Mouse (Mus musculus) gastrocnemius, adult 18-20 months (tissue): ENCODE data around the gene Mtch1. TPM values are rescaled to one million over a fixed set of nuclear protein-coding genes. Genes with fewer than 3 reads are reported as not detected.

ENCODE experiments used
- DNase-seq: peaks from one replicate; pipeline ENCODE4 v3.0.0; 2021; ENCODE audit warnings: low spot score
- total RNA-seq, 2 experiments: library from RNA; stranded (reverse); gene quantifications; 2 replicates each; pipeline ENCODE4 v1.2.3; 2021

Gene Mtch1
- total RNA-seq, 2 experiments from 2014 or later = 80.1 to 88.4 TPM

- DNase-seq = no peak
These were observed 35.7 kb downstream of the Mtch1 start for GRCm38 (mm10) chr17:29312082-29312481.

GRCm38 (mm10) chr17:29311602-29312001, 36.1 kb downstream of the Mtch1 start:
- no peak for DNase-seq

- DNase-seq = peak; percentile 52
These were observed 37.6 kb downstream of the Mtch1 start for GRCm38 (mm10) chr17:29310056-29310623.

GRCm38 (mm10) chr17:29305871-29306270, 41.9 kb downstream of the Mtch1 start:
- DNase-seq = no peak

GRCm38 (mm10) chr17:29305058-29305806, 42.5 kb downstream of the Mtch1 start:
- peak; percentile 53 for DNase-seq

- peak; percentile 69 for DNase-seq
These were observed 43.2 kb downstream of the Mtch1 start for GRCm38 (mm10) chr17:29304376-29305057.

GRCm38 (mm10) chr17:29303856-29304255, 43.9 kb downstream of the Mtch1 start:
- DNase-seq = no peak

GRCm38 (mm10) chr17:29303087-29303486, 44.6 kb downstream of the Mtch1 start:
- no peak for DNase-seq

- peak; percentile 41 for DNase-seq
These were observed 45.6 kb downstream of the Mtch1 start for GRCm38 (mm10) chr17:29302149-29302548.

GRCm38 (mm10) chr17:29301421-29301820, 46.3 kb downstream of the Mtch1 start:
- DNase-seq = no peak

- DNase-seq = no peak
These were observed 46.8 kb downstream of the Mtch1 start for GRCm38 (mm10) chr17:29300926-29301325.

- DNase-seq = no peak
These were observed 48.5 kb downstream of the Mtch1 start for GRCm38 (mm10) chr17:29299282-29299681.

GRCm38 (mm10) chr17:29297813-29298212, 49.9 kb downstream of the Mtch1 start:
- DNase-seq = no peak

GRCm38 (mm10) chr17:29297321-29297720, 50.4 kb downstream of the Mtch1 start:
- no peak for DNase-seq

GRCm38 (mm10) chr17:29295835-29296234, 51.9 kb downstream of the Mtch1 start:
- no peak for DNase-seq

- DNase-seq = no peak
These were observed 53.7 kb downstream of the Mtch1 start for GRCm38 (mm10) chr17:29293807-29294605.

- no peak for DNase-seq
These were observed 54.7 kb downstream of the Mtch1 start for GRCm38 (mm10) chr17:29292996-29293395.

GRCm38 (mm10) chr17:29291793-29292192, 55.9 kb downstream of the Mtch1 start:
- no peak for DNase-seq

- DNase-seq = no peak
These were observed 65.3 kb downstream of the Mtch1 start for GRCm38 (mm10) chr17:29282216-29282952.
